Mouse (Mus musculus) MEL (cell line): Measurements from ENCODE around the gene Vmn1r198.
"Not testable (repeated sequence)": the region's sequence is repeated elsewhere in the genome, so short reads cannot be mapped to it uniquely, and the experiment has no call there.

ENCODE experiments used
- CHD2 ChIP-seq: IDR thresholded peaks from 2 replicates; pipeline ENCODE4 v1.6.1; 2011; ENCODE audit warnings: low read length, improper control_type of control experiment
- CTCF ChIP-seq, 3 experiments: IDR thresholded peaks in 2 of 3; conservative IDR thresholded peaks in 1 of 3; 2 replicates each; pipeline ENCODE4 v1.5.1; 2011 to 2012; ENCODE audit warnings: low read length in 3 of 3, low read depth in 2 of 3, mild to moderate bottlenecking in 2 of 3, improper control_type of control experiment in 1 of 3, inconsistent platforms in 1 of 3, mixed read lengths in 1 of 3, moderate library complexity in 1 of 3; ENCODE audit not compliant: control insufficient read depth in 1 of 3, insufficient read depth in 1 of 3, poor library complexity in 1 of 3, severe bottlenecking in 1 of 3
- MAX ChIP-seq: IDR thresholded peaks from 2 replicates; pipeline ENCODE4 v1.6.1; 2011; ENCODE audit warnings: low read length, improper control_type of control experiment
- NELFE ChIP-seq: IDR thresholded peaks from 2 replicates; pipeline ENCODE4 v1.6.1; 2011; ENCODE audit warnings: low read depth, low read length, improper control_type of control experiment
- POLR2A ChIP-seq, 2 experiments: IDR thresholded peaks; 2 replicates each; pipeline ENCODE4 v1.6.1; 2011 to 2012; ENCODE audit warnings: low read length in 2 of 2, mild to moderate bottlenecking in 2 of 2, control low read depth in 1 of 2, improper control_type of control experiment in 1 of 2, low read depth in 1 of 2, moderate library complexity in 1 of 2; ENCODE audit not compliant: control insufficient read depth in 1 of 2, insufficient read depth in 1 of 2, poor library complexity in 1 of 2
- POLR2AphosphoS2 ChIP-seq: IDR thresholded peaks from 2 replicates; pipeline ENCODE4 v1.6.1; 2011; ENCODE audit warnings: low read length, improper control_type of control experiment
- UBTF ChIP-seq: IDR thresholded peaks from 2 replicates; pipeline ENCODE4 v1.6.1; 2012; ENCODE audit warnings: low read depth, mild to moderate bottlenecking, inconsistent platforms, low read length, improper control_type of control experiment, moderate library complexity, borderline replicate concordance; ENCODE audit not compliant: insufficient read depth
- USF1 ChIP-seq: IDR thresholded peaks from 2 replicates; pipeline ENCODE4 v1.6.1; 2014; ENCODE audit warnings: low read depth, mild to moderate bottlenecking, inconsistent platforms, low read length, improper control_type of control experiment, moderate library complexity
- ZC3H11A ChIP-seq: IDR thresholded peaks from 2 replicates; pipeline ENCODE4 v1.6.1; 2012; ENCODE audit warnings: low read depth, mild to moderate bottlenecking, inconsistent platforms, low read length, improper control_type of control experiment
- ZNF384 ChIP-seq: IDR thresholded peaks from 2 replicates; pipeline ENCODE4 v1.6.1; 2012; ENCODE audit warnings: low read depth, mild to moderate bottlenecking, inconsistent platforms, low read length, improper control_type of control experiment

DNA sequence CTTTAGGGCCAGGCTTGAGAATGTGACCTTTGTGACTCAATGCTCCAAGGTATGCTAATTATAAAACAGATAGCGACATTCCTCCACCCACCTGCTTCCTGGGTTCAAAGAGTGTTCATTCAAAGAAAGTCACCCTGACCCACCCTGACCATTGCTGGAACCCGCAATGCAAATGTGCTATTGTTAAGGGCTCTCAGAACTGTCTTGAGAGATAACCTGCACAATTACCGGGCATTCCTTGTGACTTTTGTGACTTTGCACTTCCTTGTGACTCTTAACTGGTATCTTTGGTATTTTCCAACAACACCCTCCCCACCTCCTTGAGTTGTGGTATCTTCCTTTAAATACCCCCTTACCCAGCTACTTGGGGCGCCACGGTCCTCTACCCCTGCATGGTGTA lies 42.1 kb upstream of the Vmn1r198 start:
- not testable (repeated sequence) for TF ChIP-seq CTCF (IDR thresholded peaks at IDR 0.05 in 2 of 3, conservative IDR thresholded peaks at IDR 0.05 in 1 of 3; ENCODE audit: control insufficient read depth in 1 of 3, insufficient read depth in 1 of 3, low read depth in 2 of 3, low read length in 3 of 3, poor library complexity in 1 of 3, severe bottlenecking in 1 of 3); POLR2AphosphoS2; CHD2; USF1; POLR2A (IDR thresholded peaks at IDR 0.05; ENCODE audit: control insufficient read depth in 1 of 2, insufficient read depth in 1 of 2, low read depth in 1 of 2, low read length in 2 of 2, poor library complexity in 1 of 2); ZC3H11A; MAX; NELFE; ZNF384; UBTF
